10 mouse cellular contexts compared by ENCODE assay signal in the genomic region with DNA sequence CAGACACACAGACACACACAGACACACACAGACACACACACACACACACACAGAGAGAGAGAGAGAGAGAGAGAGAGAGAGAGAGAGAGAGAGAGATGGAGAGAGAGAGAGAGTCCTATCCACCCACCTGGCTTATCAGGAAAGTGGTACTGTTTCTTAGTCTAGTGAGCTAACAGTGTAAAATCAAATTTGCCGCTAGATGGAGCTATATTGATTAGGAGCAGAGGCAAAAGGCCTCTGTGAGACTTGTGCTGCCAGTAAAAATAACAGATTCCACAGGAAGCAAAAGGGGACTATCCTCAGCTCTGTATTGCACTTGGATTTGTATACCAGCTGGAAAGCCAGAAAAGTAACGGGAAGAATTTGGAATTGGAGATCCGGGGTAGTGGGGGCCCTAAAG.
DNase-seq lines count a peak whose midpoint lies in the region; ATAC-seq and TF ChIP-seq lines count a peak whose summit lies in the region.
"Had no signal": no experiment of that assay in that cellular context is flagged by ENCODE, and none has a peak within 500 bp of the region (broad histone marks: within the 10 kb centered on the region; RNA-seq: fewer than 3 reads in every experiment).

No protein-coding gene starts in this region.

- no peaks in the 10 kb centered on the region for H3K4me1 ChIP-seq in heart, postnatal 0 days (ENCODE audit: control insufficient read depth, insufficient read depth)
- no peaks in the 10 kb centered on the region for H3K4me1 ChIP-seq in heart, embryonic 10.5 days
- no peaks in the 10 kb centered on the region for H3K4me1 ChIP-seq in midbrain, embryonic 14.5 days (ENCODE audit: control insufficient read depth, insufficient read depth, low read length)
- H3K4me1 ChIP-seq in midbrain, embryonic 15.5 days: no peaks in the 10 kb centered on the region
- H3K4me1 ChIP-seq: midbrain, embryonic 12.5 days had no signal

- no peak for ATAC-seq in heart, postnatal 0 days (ENCODE audit: insufficient read depth, low read depth)
- no peak for ATAC-seq in midbrain, embryonic 14.5 days (ENCODE audit: low FRiP score, low TSS enrichment)
- ATAC-seq in midbrain, embryonic 15.5 days (replicated peaks): no peak

- H3K36me3 ChIP-seq in heart, postnatal 0 days (replicated peaks; ENCODE audit: control insufficient read depth, insufficient read depth, low read length): no peaks in the 10 kb centered on the region
- no peaks in the 10 kb centered on the region for H3K36me3 ChIP-seq in heart, embryonic 10.5 days
- H3K36me3 ChIP-seq in midbrain, embryonic 14.5 days (ENCODE audit: control insufficient read depth, insufficient read depth, low read length): no peaks in the 10 kb centered on the region
- H3K36me3 ChIP-seq in midbrain, embryonic 15.5 days (replicated peaks): no peaks in the 10 kb centered on the region
- no peaks in the 10 kb centered on the region for H3K36me3 ChIP-seq in splenic B cell, adult 2 months (ENCODE audit: control insufficient read depth, insufficient read depth, low read length, poor library complexity, severe bottlenecking)
- H3K36me3 ChIP-seq: midbrain, embryonic 12.5 days had no signal

- DNase-seq in heart, postnatal 0 days (ENCODE audit: low spot score): peak; percentile 5
- DNase-seq in heart, embryonic 10.5 days (ENCODE audit: low spot score): no peak
- peak; percentile 70 for DNase-seq in midbrain, embryonic 14.5 days
- DNase-seq in embryo, embryonic 10 days (ENCODE audit: low spot score): peak; percentile 63
- DNase-seq in splenic B cell, adult 2 months (ENCODE audit: low read depth, low spot score): peak; percentile 29
- no peak for DNase-seq in urinary bladder, adult 2 months (ENCODE audit: low spot score)
- no peak for DNase-seq in left cerebral cortex, adult 8-10 months (ENCODE audit: low spot score in 2 of 2)
- DNase-seq: heart, postnatal 14 days had no signal

- TF ChIP-seq EP300 in heart, postnatal 0 days (IDR thresholded peaks at IDR 0.05; ENCODE audit: low read depth): no peak

- no peak overlapping the region for H3K4me3 ChIP-seq in heart, postnatal 0 days (ENCODE audit: low read depth, low read length)
- no peak overlapping the region for H3K4me3 ChIP-seq in heart, embryonic 10.5 days
- no peak overlapping the region for H3K4me3 ChIP-seq in midbrain, embryonic 14.5 days (replicated peaks; ENCODE audit: low read depth, low read length)
- H3K4me3 ChIP-seq in midbrain, embryonic 15.5 days: no peak overlapping the region
- H3K4me3 ChIP-seq: midbrain, embryonic 12.5 days had no signal

- 15% methylated on average over 3 of the region's 3 CpGs for WGBS in heart, postnatal 0 days
- WGBS in heart, embryonic 10.5 days: 28% methylated on average over 3 of the region's 3 CpGs
- 30% methylated on average over 3 of the region's 3 CpGs for whole genome bisulfite sequencing in midbrain, embryonic 14.5 days
- 27% methylated on average over 3 of the region's 3 CpGs for WGBS in midbrain, embryonic 15.5 days

- H3K9me3 ChIP-seq in heart, postnatal 0 days (replicated peaks; ENCODE audit: control insufficient read depth, low read length): no peaks in the 10 kb centered on the region
- H3K9me3 ChIP-seq in heart, embryonic 10.5 days: no peaks in the 10 kb centered on the region
- no peaks in the 10 kb centered on the region for H3K9me3 ChIP-seq in midbrain, embryonic 14.5 days (ENCODE audit: control insufficient read depth, low read length)
- no peaks in the 10 kb centered on the region for H3K9me3 ChIP-seq in midbrain, embryonic 15.5 days
- H3K9me3 ChIP-seq: midbrain, embryonic 12.5 days had no signal

- H3K4me2 ChIP-seq in heart, postnatal 0 days (ENCODE audit: low read depth, low read length): no peak overlapping the region
- no peak overlapping the region for H3K4me2 ChIP-seq in midbrain, embryonic 14.5 days (ENCODE audit: low read length)
- no peak overlapping the region for H3K4me2 ChIP-seq in midbrain, embryonic 15.5 days
- H3K4me2 ChIP-seq: midbrain, embryonic 12.5 days had no signal

- no peak overlapping the region for H3K9ac ChIP-seq in heart, postnatal 0 days (replicated peaks; ENCODE audit: low read depth, low read length)
- H3K9ac ChIP-seq in midbrain, embryonic 14.5 days (replicated peaks; ENCODE audit: low read length): no peak overlapping the region
- H3K9ac ChIP-seq in midbrain, embryonic 15.5 days: no peak overlapping the region
- H3K9ac ChIP-seq: midbrain, embryonic 12.5 days had no signal

- H3K27ac ChIP-seq in heart, postnatal 0 days (ENCODE audit: low read depth): no peak overlapping the region
- no peak overlapping the region for H3K27ac ChIP-seq in heart, embryonic 10.5 days
- H3K27ac ChIP-seq in midbrain, embryonic 14.5 days (replicated peaks; ENCODE audit: low read depth, low read length): no peak overlapping the region
- H3K27ac ChIP-seq in midbrain, embryonic 15.5 days: no peak overlapping the region
- H3K27ac ChIP-seq: midbrain, embryonic 12.5 days had no signal

- TF ChIP-seq CTCF in heart, postnatal 0 days (IDR thresholded peaks at IDR 0.05; ENCODE audit: low read depth): peak; percentile 15

- no peaks in the 10 kb centered on the region for H3K27me3 ChIP-seq in heart, postnatal 0 days (ENCODE audit: control insufficient read depth, insufficient read depth, low read length)
- H3K27me3 ChIP-seq in heart, embryonic 10.5 days (ENCODE audit: insufficient read depth, poor library complexity, severe bottlenecking): no peaks in the 10 kb centered on the region
- H3K27me3 ChIP-seq in midbrain, embryonic 14.5 days (ENCODE audit: control insufficient read depth, insufficient read depth, low read length): no peaks in the 10 kb centered on the region
- H3K27me3 ChIP-seq in midbrain, embryonic 15.5 days (replicated peaks): no peaks in the 10 kb centered on the region
- no peaks in the 10 kb centered on the region for H3K27me3 ChIP-seq in splenic B cell, adult 2 months (ENCODE audit: control insufficient read depth, insufficient read depth, low read length, poor library complexity, severe bottlenecking)
- H3K27me3 ChIP-seq: midbrain, embryonic 12.5 days had no signal

Comparison
In these comparisons a context has a peak if more than half of its experiments do, and no peak if none do; other contexts are left out.
1. DNase-seq: peak in heart, postnatal 0 days (single experiment), midbrain, embryonic 14.5 days (single experiment), embryo, embryonic 10 days (single experiment) and splenic B cell, adult 2 months (single experiment); none in heart, embryonic 10.5 days (single experiment), urinary bladder, adult 2 months (single experiment) and left cerebral cortex, adult 8-10 months (0 of 2).